Mouse (Mus musculus) kidney, embryonic 15.5 days (tissue): Measurements from ENCODE around the gene Zmiz1. TPM values are rescaled to one million over a fixed set of nuclear protein-coding genes. Genes with fewer than 3 reads are reported as not detected.

Experiments used
- ATAC-seq: fragments of 200-750 bp; cut with Nextera tagmentation; replicated peaks from 2 replicates; pipeline ENCODE4 v1.8.0; 2017; ENCODE audit warnings: moderate TSS enrichment; ENCODE audit not compliant: low FRiP score
- H3K27ac ChIP-seq: fragments of 300-500 bp; sonication (generic); 2 replicates; pipeline ENCODE4 v1.5.1; 2015; ENCODE audit warnings: mild to moderate bottlenecking, inconsistent platforms
- H3K27me3 ChIP-seq: fragments of 300-500 bp; sonication (generic); 2 replicates; pipeline ENCODE4 v1.6.1; 2015; ENCODE audit warnings: inconsistent platforms
- H3K36me3 ChIP-seq: fragments of 300-500 bp; sonication (generic); 2 replicates; pipeline ENCODE4 v1.6.1; 2015; ENCODE audit warnings: inconsistent platforms
- H3K4me1 ChIP-seq: fragments of 300-500 bp; sonication (generic); 2 replicates; pipeline ENCODE4 v1.6.1; 2015; ENCODE audit warnings: inconsistent platforms
- H3K4me2 ChIP-seq: fragments of 300-500 bp; sonication (generic); 2 replicates; pipeline ENCODE4 v1.6.1; 2015; ENCODE audit warnings: moderate library complexity, mild to moderate bottlenecking, inconsistent platforms
- H3K4me3 ChIP-seq: fragments of 300-500 bp; sonication (generic); replicated peaks from 2 replicates; pipeline ENCODE4 v1.5.1; 2015; ENCODE audit warnings: mild to moderate bottlenecking, inconsistent platforms
- H3K9ac ChIP-seq: fragments of 300-500 bp; sonication (generic); 2 replicates; pipeline ENCODE4 v1.6.1; 2015; ENCODE audit warnings: mild to moderate bottlenecking, inconsistent platforms
- H3K9me3 ChIP-seq: fragments of 300-500 bp; sonication (generic); replicated peaks from 2 replicates; pipeline ENCODE4 v1.6.1; 2016; ENCODE audit warnings: inconsistent platforms
- WGBS: fragments of 180-500 bp; shearing (Covaris S2); methylation state at CpG from one replicate; pipeline ENCODE4 v1.1.7; 2015; ENCODE audit warnings: mixed read lengths; 5-methylcytosine and 5-hydroxymethylcytosine counted together
- polyA plus RNA-seq: library from polyadenylated mRNA; unstranded; fragments of >200 nt; fragmentation: Nextera tagmentation; extraction: Ambion mirVana; gene quantifications from 2 replicates; pipeline ENCODE4 v1.2.1, GENCODE M21; 2015

Zmiz1 gene
- polyA plus RNA-seq, 1 experiment from 2014 or later, result 47.3 TPM

DNA sequence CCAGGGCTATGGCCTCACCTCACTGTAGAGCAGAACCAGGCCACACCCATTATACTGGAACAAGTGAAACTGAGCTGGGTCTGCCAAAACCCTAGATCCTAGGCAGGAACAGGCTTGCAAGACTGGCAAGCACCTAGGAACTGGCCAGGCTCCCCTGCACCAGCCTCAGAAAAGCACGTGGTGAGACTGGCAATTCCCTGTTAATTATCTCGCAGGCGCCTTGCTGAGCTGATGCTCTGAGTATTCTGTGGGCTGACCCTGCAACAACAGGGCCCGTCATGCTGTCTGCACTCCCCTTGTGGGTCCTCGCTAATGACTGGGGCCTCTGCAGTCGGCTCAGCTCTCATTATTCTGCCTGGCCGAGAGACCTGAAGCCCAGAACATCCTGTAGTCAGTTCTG is 177.3 kb downstream of the Zmiz1 start:
- H3K27me3 ChIP-seq, result no peaks in the 10 kb centered on the region
- H3K4me1 ChIP-seq, result peaks cover 41% of the 10 kb centered on the region
- no peak overlapping the region for H3K9ac ChIP-seq
- no peak overlapping the region for H3K4me2 ChIP-seq
- H3K36me3 ChIP-seq, result peaks cover 70% of the 10 kb centered on the region
- no peaks in the 10 kb centered on the region for H3K9me3 ChIP-seq
- H3K4me3 ChIP-seq, result no peak overlapping the region
- ATAC-seq, result peak; percentile 58
- H3K27ac ChIP-seq, result peak overlapping the region; percentile 49
- 22% methylated on average over 7 of the region's 7 CpGs for WGBS

DNA sequence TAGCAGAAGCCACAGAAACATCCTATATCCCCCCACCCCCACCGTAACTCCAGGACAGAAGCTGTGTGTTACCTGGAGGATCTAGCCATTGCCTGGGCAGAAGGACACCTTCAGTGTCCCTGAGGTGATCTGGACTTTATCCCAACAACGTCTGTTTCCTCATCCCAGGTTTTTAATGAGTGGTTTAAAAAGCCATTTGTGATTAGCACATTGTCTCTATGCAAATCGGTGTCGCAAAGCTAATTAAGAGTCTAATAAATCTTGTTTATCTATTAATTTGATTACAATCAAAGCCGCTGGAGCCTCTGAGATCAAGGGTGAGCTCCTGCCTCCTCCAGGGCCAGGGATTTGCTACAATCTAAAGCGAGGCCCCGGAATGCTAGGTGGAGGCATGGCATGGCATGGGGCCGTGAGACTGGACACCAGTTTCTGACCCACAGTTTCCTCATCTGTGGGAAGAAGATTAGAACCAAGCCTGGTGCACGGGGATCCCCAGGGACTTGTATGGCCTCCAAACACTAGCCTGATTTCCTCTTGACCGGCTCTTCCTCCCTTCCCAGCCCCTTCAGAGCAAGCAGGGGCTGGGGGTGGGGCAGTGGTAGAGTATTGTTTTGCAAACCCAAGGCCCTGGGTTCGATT is 180.3 kb downstream of the Zmiz1 start:
- 70% methylated on average over 11 of the region's 11 CpGs for WGBS
- Histone ChIP-seq H3K27me3 (no peaks in the 10 kb centered on the region), H3K36me3 (peaks cover 90% of the 10 kb centered on the region), H3K9ac (no peak overlapping the region), H3K4me2 (no peak overlapping the region), H3K4me1 (peaks cover 28% of the 10 kb centered on the region), H3K9me3 (no peaks in the 10 kb centered on the region), H3K27ac (no peak overlapping the region), H3K4me3 (no peak overlapping the region)
- no peak for ATAC-seq

DNA sequence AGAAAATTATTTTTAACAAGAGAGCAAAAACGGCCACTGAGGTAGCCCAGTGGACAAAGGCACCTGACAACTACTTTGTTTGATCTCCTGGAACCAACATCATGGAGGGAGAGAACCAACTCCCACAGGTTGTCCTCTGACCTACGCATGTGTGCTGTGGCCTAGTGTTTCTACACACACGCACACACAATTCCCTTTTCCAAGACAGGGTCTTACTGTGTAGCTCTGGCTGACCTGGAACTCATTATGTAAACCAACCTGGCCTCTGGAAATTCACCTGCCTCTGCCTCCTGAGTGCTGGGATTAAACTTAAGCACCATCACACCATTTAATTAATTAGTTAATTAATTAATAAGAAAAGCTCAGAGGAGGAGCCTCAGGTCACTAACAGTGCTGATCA is 181.0 kb downstream of the Zmiz1 start:
- H3K4me1 ChIP-seq, result peaks cover 24% of the 10 kb centered on the region
- WGBS, result 78% methylated on average over 3 of the region's 3 CpGs
- no peak overlapping the region for H3K4me3 ChIP-seq
- no peak overlapping the region for H3K4me2 ChIP-seq
- peaks cover 96% of the 10 kb centered on the region for H3K36me3 ChIP-seq
- H3K27me3 ChIP-seq, result no peaks in the 10 kb centered on the region
- ATAC-seq, result no peak
- H3K27ac ChIP-seq, result no peak overlapping the region; the same call in 1 of the 2 replicates
- no peak overlapping the region for H3K9ac ChIP-seq
- no peaks in the 10 kb centered on the region for H3K9me3 ChIP-seq

DNA sequence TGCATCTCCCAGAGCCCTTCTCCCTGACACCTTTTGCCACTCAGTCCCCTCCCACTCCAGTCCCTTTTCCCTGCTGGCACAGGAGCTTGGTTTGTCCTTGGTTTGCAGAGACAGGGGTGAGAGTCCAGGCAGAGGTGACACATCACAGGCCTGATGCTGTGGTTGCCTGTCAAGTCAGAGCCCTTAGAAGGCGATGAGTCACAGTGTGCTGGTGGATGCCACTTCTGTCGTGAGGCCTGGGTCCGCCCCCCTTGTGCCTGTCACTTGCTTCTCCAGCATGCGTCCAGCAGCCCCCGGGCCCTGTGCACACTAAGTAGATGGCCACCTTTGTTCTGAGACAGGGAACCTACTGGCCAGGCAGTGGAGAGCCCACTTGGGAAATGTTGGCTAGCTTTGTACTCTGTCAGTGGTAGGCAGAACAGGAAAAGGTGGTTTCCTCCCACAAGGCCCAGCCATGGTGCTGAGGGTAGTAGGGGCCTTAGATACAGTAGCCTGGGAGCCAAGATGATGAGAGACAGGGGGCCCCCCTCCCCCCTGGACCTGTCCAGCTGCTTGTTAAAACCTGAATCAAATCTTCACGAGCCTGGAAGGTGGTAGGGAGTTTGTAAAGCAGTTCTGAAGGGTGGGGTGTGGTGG is 181.6 kb downstream of the Zmiz1 start:
- Histone ChIP-seq H3K9me3 (no peaks in the 10 kb centered on the region), H3K4me3 (no peak overlapping the region), H3K9ac (no peak overlapping the region), H3K36me3 (peaks cover 96% of the 10 kb centered on the region), H3K4me1 (peaks cover 18% of the 10 kb centered on the region), H3K27ac (no peak overlapping the region; the same call in 1 of the 2 replicates), H3K27me3 (no peaks in the 10 kb centered on the region), H3K4me2 (no peak overlapping the region)
- WGBS, result 56% methylated on average over 6 of the region's 6 CpGs
- ATAC-seq, result no peak

DNA sequence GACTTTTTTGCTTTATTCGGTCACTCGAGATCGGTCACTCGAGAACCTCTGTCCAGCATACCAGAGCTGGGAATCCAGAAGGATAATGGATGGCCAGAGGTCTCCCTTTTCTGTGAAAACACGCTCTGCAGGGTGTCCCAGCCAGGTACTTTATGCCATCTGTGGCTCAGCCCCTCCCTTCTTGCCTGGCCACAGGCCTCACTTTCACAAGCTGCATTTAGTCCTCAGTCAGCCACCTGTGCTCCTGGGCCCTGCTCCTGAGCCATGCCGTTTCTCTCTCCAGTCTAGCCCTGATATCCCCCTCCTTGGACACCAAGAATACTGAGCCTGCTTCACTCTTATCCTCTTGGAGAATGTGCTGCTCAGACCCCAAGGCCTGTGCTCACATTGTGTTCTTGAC is 182.1 kb downstream of the Zmiz1 start:
- peaks cover 96% of the 10 kb centered on the region for H3K36me3 ChIP-seq
- no peak overlapping the region for H3K4me2 ChIP-seq
- H3K27me3 ChIP-seq, result no peaks in the 10 kb centered on the region
- H3K9me3 ChIP-seq, result no peaks in the 10 kb centered on the region
- H3K4me1 ChIP-seq, result peaks cover 13% of the 10 kb centered on the region
- 86% methylated on average over 6 of the region's 6 CpGs for WGBS
- H3K9ac ChIP-seq, result no peak overlapping the region
- H3K27ac ChIP-seq, result no peak overlapping the region
- H3K4me3 ChIP-seq, result no peak overlapping the region
- no peak for ATAC-seq

DNA sequence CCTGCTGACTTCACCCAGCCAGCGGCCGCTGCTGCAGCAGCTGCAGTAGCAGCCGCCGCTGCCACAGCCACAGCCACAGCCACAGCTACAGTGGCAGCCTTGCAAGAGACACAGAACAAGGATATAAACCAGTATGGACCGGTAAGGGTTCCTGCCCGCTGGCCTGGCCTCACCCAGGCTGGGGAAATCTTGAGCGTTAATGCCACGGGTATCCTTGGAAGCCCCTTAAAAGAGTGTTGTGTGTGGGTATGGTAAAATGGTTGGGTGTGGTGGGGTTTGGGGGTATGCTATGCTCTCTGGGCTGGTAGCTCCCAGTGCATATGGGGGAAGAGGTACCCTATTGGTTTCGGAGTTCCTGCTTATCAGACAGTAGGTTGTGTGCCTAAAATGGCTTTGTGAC is 186.7 kb downstream of the Zmiz1 start:
- Histone ChIP-seq H3K4me3 (no peak overlapping the region), H3K9me3 (no peaks in the 10 kb centered on the region), H3K27me3 (no peaks in the 10 kb centered on the region), H3K36me3 (peaks cover 96% of the 10 kb centered on the region), H3K27ac (no peak overlapping the region), H3K4me2 (no peak overlapping the region), H3K9ac (no peak overlapping the region), H3K4me1 (0 out of 2 replicates have a peak, but pooled peaks cover 1% of the 10 kb centered on the region)
- 92% methylated on average over 9 of the region's 9 CpGs for WGBS
- no peak for ATAC-seq

DNA sequence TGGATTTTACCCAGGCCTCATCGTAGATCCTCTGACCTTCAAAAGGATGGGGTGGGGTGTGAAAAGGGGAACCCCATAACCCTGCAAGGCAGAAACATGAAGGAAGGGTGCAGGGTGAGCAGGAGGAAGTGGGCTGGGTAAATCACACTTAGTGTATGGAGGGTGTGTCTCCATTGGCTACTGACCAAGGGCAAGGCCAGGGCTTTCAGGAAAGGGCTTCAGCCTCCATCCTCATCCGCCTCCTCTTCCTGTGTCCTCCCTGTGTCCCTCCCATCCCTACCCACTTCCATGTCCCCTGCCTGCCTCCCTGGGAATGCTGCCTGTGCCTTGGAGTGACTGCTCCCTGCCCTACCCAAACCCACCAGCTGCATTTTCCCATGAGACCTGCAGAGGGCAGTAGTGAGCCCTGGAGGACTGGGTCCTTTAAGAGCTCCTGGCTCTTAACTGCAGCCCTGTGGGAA is 187.2 kb downstream of the Zmiz1 start:
- H3K27ac ChIP-seq, result no peak overlapping the region

DNA sequence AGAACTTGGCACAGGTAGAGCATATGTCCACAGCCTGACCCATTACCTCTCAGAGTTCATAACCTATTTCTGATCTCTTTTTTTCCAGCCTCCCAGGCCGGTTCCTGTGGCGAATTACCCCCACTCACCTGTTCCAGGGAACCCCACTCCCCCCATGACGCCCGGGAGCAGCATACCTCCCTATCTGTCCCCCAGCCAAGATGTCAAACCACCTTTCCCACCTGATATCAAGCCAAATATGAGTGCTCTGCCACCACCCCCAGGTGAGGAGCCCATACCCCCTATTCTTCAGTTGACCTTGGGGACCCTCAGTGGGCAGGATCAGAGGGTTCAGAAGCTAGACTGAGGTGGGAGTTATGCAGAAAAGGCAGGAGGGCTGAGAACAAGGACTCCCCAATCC is 192.1 kb downstream of the Zmiz1 start:
- Histone ChIP-seq H3K4me1 (no peaks in the 10 kb centered on the region), H3K27ac (no peak overlapping the region), H3K4me3 (no peak overlapping the region), H3K4me2 (no peak overlapping the region), H3K9ac (no peak overlapping the region), H3K9me3 (no peaks in the 10 kb centered on the region), H3K27me3 (no peaks in the 10 kb centered on the region), H3K36me3 (peaks cover 100% of the 10 kb centered on the region)
- WGBS, result 92% methylated on average over 4 of the region's 4 CpGs
- ATAC-seq, result no peak

More for the DNA sequence above, 187.2 kb downstream of the Zmiz1 start:
- no peak overlapping the region for H3K4me3 ChIP-seq
- peaks cover 97% of the 10 kb centered on the region for H3K36me3 ChIP-seq
- no peaks in the 10 kb centered on the region for H3K27me3 ChIP-seq
- no peak for ATAC-seq
- WGBS, result 69% methylated on average over 2 of the region's 2 CpGs
- H3K9ac ChIP-seq, result no peak overlapping the region
- H3K9me3 ChIP-seq, result no peaks in the 10 kb centered on the region
- no peak overlapping the region for H3K4me2 ChIP-seq
- no peaks in the 10 kb centered on the region for H3K4me1 ChIP-seq

DNA sequence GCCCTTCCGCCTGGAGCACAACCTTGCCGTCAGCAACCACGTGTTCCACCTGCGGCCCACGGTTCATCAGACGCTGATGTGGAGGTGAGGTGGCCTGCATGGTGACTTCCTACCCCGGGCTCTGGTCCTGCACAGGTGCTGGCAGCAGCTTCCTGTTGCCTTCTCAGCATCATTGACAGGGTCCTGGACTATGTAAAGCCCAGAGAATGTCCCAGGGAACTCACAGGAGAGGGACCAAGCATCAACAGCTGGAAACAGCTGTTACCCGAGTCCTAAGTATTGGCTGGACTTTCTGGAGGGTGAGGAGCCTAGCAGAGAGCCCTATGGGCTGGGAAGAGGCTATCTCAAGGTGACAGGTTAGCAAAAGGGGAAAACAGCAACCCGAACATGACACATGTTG is 192.9 kb downstream of the Zmiz1 start:
- no peak for ATAC-seq
- H3K4me2 ChIP-seq, result no peak overlapping the region
- H3K9me3 ChIP-seq, result no peaks in the 10 kb centered on the region
- no peak overlapping the region for H3K9ac ChIP-seq
- 89% methylated on average over 9 of the region's 9 CpGs for WGBS
- no peaks in the 10 kb centered on the region for H3K27me3 ChIP-seq
- no peaks in the 10 kb centered on the region for H3K4me1 ChIP-seq
- H3K4me3 ChIP-seq, result no peak overlapping the region
- peaks cover 100% of the 10 kb centered on the region for H3K36me3 ChIP-seq
- H3K27ac ChIP-seq, result no peak overlapping the region

DNA sequence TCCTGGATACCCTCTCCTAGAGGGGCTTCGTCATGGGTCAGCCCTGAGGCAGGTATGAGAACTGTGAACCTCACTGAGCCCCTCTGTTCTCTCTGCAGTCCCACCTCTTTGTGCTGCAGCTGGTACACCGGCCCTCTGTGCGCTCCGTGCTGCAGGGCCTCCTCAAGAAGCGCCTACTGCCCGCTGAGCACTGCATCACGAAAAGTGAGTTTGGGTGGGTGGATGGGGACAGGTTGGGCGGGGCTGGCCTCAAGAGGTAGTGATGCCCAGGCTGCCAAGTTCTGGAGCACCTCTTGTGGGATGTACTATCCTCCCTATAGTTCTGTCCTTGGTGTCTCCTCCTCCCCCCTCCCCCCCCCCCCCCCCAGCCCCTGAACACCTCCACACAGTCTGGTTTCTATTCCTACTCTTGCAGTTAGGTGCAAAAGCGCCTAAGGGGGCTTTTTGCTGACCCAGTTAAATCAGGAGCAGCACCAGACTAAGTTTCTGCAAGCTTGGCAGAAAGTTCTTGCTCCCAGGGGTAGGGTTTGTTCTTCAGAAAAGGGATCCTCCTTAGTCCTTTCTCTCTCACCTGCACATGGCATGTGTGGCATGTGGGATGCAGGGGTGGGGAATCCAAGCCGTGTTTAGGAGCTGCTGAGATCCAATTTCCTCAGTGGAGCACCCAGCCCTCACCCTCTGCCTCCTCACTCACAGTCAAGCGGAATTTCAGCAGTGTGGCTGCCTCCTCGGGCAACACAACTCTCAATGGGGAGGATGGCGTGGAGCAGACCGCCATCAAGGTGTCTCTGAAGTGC is 195.6 kb downstream of the Zmiz1 start:
- H3K4me3 ChIP-seq, result no peak overlapping the region
- WGBS, result 91% methylated on average over 14 of the region's 14 CpGs

DNA sequence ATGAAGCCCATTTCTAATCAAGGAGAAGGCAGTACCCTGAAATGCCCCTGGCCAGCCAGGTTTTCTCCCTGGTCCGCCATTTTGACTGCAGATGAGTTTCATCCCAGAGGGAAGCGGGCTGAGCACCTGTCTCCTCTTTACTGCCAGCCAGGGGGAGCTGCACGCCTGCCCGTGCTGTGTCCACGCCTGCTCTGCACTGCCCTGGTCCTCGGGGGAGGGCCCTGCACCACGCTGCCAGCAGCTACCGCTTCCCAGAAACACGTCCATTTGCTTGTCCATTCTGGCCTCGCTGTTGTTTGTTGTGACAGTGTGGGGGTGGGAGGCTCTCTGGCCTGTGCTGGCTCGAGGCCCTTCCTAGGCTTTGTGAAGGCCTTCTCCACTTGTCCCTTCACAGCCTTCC is 201.7 kb downstream of the Zmiz1 start:
- Histone ChIP-seq H3K9me3 (no peaks in the 10 kb centered on the region), H3K9ac (no peak overlapping the region), H3K27me3 (no peaks in the 10 kb centered on the region), H3K4me1 (peaks cover 4% of the 10 kb centered on the region; the same call in 1 of the 2 replicates), H3K36me3 (peaks cover 99% of the 10 kb centered on the region), H3K4me2 (no peak overlapping the region), H3K4me3 (no peak overlapping the region), H3K27ac (no peak overlapping the region)
- ATAC-seq, result peak; percentile 44; the same call in 1 of the 2 replicates
- 48% methylated on average over 11 of the region's 11 CpGs for WGBS

More for the DNA sequence above, 195.6 kb downstream of the Zmiz1 start:
- H3K9me3 ChIP-seq, result no peaks in the 10 kb centered on the region
- no peaks in the 10 kb centered on the region for H3K27me3 ChIP-seq
- 0 out of 2 replicates have a peak, but pooled peaks have one; percentile 7 for ATAC-seq
- H3K27ac ChIP-seq, result no peak overlapping the region
- peaks cover 100% of the 10 kb centered on the region for H3K36me3 ChIP-seq
- H3K9ac ChIP-seq, result no peak overlapping the region
- H3K4me2 ChIP-seq, result no peak overlapping the region
- no peaks in the 10 kb centered on the region for H3K4me1 ChIP-seq
